Mouse (Mus musculus) embryonic fibroblast, embryonic 13.5 days (primary cell): ENCODE measurements around the gene Dpm2.

ENCODE experiments used
- CTCF ChIP-seq: IDR thresholded peaks from 2 replicates; pipeline ENCODE4 v1.5.1; 2011; ENCODE audit warnings: mild to moderate bottlenecking, control low read depth, low read length, moderate library complexity, borderline replicate concordance; ENCODE audit not compliant: insufficient read depth
- POLR2A ChIP-seq: IDR thresholded peaks from 2 replicates; pipeline ENCODE4 v1.6.1; 2011; ENCODE audit warnings: low read depth, mild to moderate bottlenecking, control low read depth, low read length, moderate library complexity

DNA sequence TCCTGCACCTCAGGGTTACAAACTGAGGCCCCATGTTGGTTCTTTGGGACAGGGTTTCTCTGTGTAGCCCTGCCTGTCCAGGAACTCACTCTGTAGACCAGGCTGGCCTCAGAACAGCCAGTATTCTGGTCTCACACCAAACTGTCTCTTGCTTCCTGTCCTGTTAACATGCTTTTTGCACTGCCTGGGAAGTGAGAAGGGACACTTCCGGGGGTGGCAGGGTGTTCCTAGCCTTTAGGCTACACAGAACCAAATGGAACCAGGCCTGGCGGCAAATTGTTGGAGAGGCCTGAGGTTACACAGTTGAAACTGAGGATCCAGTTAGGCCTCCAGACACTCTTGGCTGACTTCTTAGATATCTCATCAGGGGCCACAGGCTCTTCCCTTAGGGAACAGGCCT is 37.5 kb upstream of the Dpm2 start:
- TF ChIP-seq POLR2A (no peak), CTCF (no peak)
